Mouse (Mus musculus) forebrain, embryonic 10.5 days (tissue): ENCODE measurements around the gene Gdf15. TPM values are rescaled to one million over a fixed set of nuclear protein-coding genes. Genes with fewer than 3 reads are reported as not detected.

Experiments
- DNase-seq: peaks from one replicate; pipeline ENCODE4 v3.0.0-alpha.2; 2017; ENCODE audit warnings: low spot score; ENCODE audit errors: extremely low spot score
- H3K27ac ChIP-seq: fragments of 300-500 bp; sonication (generic); 2 replicates; pipeline ENCODE4 v1.5.1; 2016; ENCODE audit warnings: mild to moderate bottlenecking
- H3K27me3 ChIP-seq: fragments of 300-500 bp; sonication (generic); 2 replicates; pipeline ENCODE4 v1.6.1; 2016; ENCODE audit warnings: mild to moderate bottlenecking; ENCODE audit not compliant: poor library complexity, severe bottlenecking
- H3K36me3 ChIP-seq: fragments of 300-500 bp; sonication (generic); replicated peaks from 2 replicates; pipeline ENCODE4 v1.6.1; 2016; ENCODE audit warnings: mild to moderate bottlenecking, moderate library complexity
- H3K4me1 ChIP-seq: fragments of 300-500 bp; sonication (generic); 2 replicates; pipeline ENCODE4 v1.6.1; 2016
- H3K4me3 ChIP-seq: fragments of 300-500 bp; sonication (generic); 2 replicates; pipeline ENCODE4 v1.5.1; 2016; ENCODE audit warnings: mild to moderate bottlenecking, moderate library complexity
- H3K9me3 ChIP-seq: fragments of 300-500 bp; sonication (generic); 2 replicates; pipeline ENCODE4 v1.6.1; 2016; ENCODE audit warnings: mild to moderate bottlenecking, moderate library complexity
- WGBS: fragments of 180-500 bp; shearing (Covaris S2); methylation state at CpG from one replicate; pipeline ENCODE4 v1.1.7; 2016; 5-methylcytosine and 5-hydroxymethylcytosine counted together
- polyA plus RNA-seq: library from polyadenylated mRNA; unstranded; fragments of >200 nt; fragmentation: Nextera tagmentation; extraction: Ambion mirVana; gene quantifications from 2 replicates; pipeline ENCODE4 v1.2.1, GENCODE M21; 2016

The Gdf15 gene
- polyA plus RNA-seq, 1 experiment from 2014 or later = not detected

DNA sequence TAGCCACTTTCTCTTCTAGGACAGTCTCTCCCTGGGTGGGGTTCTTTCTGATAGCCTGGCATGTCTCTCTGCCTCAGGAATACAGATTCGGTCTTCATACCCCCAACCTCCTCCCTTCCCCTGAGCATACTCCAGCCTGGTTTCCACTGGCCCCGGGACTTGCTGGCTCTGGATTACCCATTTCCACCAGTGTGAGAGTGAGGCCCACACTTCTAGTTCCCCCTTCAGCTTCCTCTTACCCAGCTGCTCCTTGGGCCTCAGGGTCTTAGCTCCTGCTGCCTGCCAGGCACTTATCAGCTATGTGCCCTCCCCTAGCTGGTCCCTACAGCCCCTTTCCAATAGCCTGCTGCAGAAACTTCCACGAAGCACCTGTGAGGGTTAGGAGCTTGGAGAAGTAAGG lies 16.4 kb downstream of the Gdf15 start, which contains the start of gene Lrrc25:
TSS of gene Lrrc25 (plus strand) at position 262 of the 400 bp plus-strand sequence.
- WGBS = 85% methylated on average over 3 of the region's 3 CpGs
- Histone ChIP-seq H3K4me1 (peaks cover 47% of the 10 kb centered on the region), H3K9me3 (no peaks in the 10 kb centered on the region), H3K4me3 (no peak within 1 kb of the TSS), H3K36me3 (no peaks in the 10 kb centered on the region), H3K27ac (no peak within 1 kb of the TSS), H3K27me3 (peaks cover 26% of the 10 kb centered on the region)
- DNase-seq = no peak

- peaks cover 48% of the 10 kb centered on the region for H3K4me1 ChIP-seq
- DNase-seq = no peak
- H3K27me3 ChIP-seq = peaks cover 23% of the 10 kb centered on the region
- 89% methylated on average over 8 of the region's 8 CpGs for WGBS
- no peaks in the 10 kb centered on the region for H3K9me3 ChIP-seq
- no peaks in the 10 kb centered on the region for H3K36me3 ChIP-seq
- no peak overlapping the region for H3K4me3 ChIP-seq
- no peak overlapping the region for H3K27ac ChIP-seq
These were observed 17.0 kb downstream of the Gdf15 start for GRCm38 (mm10) chr8:70615281-70615680.

DNA sequence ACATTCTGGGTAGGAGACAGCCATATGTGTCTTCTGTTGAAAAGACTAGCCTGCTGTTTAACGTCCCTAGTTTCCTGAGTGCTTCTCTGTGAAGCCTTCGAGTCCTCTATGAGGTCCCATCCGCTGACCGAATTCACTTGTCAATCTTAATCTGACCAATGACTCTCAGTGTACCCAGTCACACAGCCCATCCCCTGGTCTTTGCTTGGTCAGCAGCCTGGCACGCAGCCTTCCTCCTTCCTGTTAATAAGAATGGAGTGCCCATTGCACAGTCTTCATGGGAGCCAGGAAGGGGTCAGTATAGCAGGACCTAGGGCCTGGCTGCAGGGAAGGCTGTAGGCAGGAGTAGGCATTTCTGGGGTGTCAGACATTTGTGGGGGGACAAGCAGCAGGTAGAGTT lies 17.8 kb downstream of the Gdf15 start:
- 84% methylated on average over 5 of the region's 5 CpGs for WGBS
- H3K4me1 ChIP-seq = peaks cover 56% of the 10 kb centered on the region
- H3K9me3 ChIP-seq = no peaks in the 10 kb centered on the region
- DNase-seq = no peak
- H3K36me3 ChIP-seq = no peaks in the 10 kb centered on the region
- peaks cover 22% of the 10 kb centered on the region for H3K27me3 ChIP-seq
- H3K27ac ChIP-seq = no peak overlapping the region
- no peak overlapping the region for H3K4me3 ChIP-seq

DNA sequence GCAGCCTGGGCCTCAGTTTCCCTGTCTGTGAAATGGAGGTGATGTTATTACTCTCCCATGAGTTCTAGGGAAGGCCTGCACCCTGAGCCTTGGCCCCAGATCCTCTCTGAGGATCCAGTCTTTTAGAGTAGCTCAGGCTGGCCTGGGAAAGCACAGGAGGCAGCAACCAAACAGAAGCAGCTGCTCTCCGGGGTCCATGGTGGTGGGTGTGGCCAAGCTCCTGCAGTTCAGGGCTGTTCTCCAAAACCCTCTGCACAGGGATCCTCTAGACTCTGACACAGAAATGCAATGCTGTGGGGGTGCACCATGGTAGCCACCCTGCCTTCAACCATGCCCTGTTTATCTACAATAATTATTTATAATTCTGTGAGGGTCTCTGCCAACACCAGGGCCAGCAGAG lies 18.5 kb downstream of the Gdf15 start:
- 19% methylated on average over 1 of the region's 1 CpGs for WGBS
- no peaks in the 10 kb centered on the region for H3K36me3 ChIP-seq
- peaks cover 29% of the 10 kb centered on the region for H3K27me3 ChIP-seq
- no peak overlapping the region for H3K27ac ChIP-seq
- H3K9me3 ChIP-seq = no peaks in the 10 kb centered on the region
- DNase-seq = no peak
- H3K4me1 ChIP-seq = peaks cover 58% of the 10 kb centered on the region
- H3K4me3 ChIP-seq = no peak overlapping the region

DNA sequence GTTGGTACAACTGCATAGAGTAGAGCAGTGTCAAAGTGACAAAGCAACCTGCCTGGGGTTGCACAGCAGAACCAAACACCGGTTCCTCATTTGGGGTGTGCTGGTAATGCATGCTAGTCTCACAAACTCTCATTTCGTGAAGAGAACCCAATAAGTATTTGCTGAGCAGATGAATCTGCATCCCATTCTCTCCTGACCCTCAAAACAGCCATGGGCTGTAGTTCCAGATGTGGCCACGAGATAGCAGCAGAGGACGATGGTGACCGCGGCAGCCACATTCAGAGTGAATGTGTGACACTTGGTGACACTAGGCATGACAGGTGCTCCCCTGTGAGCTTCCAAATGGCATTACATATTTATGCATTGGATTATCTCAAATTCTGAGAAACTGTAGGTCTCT lies 20.4 kb downstream of the Gdf15 start:
- H3K27me3 ChIP-seq = peaks cover 24% of the 10 kb centered on the region
- peak overlapping the region; percentile 78 for H3K27ac ChIP-seq
- H3K4me1 ChIP-seq = peaks cover 60% of the 10 kb centered on the region
- H3K9me3 ChIP-seq = no peaks in the 10 kb centered on the region
- WGBS = under 1% methylated on average over 6 of the region's 6 CpGs
- H3K36me3 ChIP-seq = no peaks in the 10 kb centered on the region
- peak; percentile 88 for DNase-seq
- H3K4me3 ChIP-seq = peak overlapping the region; percentile 69

DNA sequence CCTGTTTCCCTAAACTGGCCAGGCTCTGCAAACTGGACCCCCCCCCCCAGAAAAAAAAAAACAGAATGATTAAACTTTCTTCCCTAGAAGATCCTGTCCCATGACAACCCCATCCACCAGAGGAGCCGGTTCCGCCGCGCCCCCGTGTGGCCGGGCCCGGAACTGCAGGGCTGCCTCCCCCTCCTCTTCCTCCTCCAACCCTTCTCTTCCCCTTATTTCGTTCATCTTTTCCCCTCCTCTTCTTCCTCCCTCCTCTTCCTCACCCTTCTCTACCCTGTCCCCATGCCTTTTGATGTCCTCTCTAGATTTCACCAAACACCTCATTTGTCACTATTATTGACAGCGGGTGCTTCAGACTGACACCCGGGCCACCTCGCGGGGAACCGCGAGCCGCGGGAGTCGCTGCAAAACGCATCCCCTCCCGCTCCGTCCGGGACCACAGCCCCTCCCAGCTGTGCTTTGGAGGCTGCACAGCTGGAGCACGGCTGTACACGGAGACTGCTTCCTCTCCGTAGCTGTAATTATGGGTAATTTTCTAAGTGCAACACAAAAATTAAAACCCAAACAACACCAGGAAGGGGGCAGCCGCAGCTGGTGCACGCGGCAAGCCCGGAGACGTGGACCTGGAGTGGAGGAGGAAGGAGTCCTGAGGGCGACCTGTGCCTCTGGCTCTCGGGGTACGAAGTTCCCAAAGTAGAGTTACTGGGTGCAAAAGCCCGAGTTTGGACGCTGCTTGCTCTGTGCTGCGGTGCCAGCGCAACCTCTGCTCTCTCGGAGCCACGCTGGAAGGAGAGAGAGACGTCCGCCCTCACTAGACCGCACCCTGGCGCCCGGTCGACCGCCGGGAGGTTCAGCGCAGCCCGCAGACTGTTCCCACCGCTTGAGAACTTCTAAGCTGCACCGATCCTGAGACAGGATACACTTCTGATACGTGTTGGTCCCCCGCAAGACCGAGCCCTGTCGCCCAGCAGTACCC lies 21.2 kb downstream of the Gdf15 start:
- Histone ChIP-seq H3K36me3 (no peaks in the 10 kb centered on the region), H3K4me1 (peaks cover 66% of the 10 kb centered on the region), H3K9me3 (no peaks in the 10 kb centered on the region), H3K4me3 (peak overlapping the region; percentile 69), H3K27me3 (peaks cover 24% of the 10 kb centered on the region), H3K27ac (peak overlapping the region; percentile 94)
- DNase-seq = peak; percentile 88
- under 1% methylated on average over 54 of the region's 54 CpGs for WGBS

DNA sequence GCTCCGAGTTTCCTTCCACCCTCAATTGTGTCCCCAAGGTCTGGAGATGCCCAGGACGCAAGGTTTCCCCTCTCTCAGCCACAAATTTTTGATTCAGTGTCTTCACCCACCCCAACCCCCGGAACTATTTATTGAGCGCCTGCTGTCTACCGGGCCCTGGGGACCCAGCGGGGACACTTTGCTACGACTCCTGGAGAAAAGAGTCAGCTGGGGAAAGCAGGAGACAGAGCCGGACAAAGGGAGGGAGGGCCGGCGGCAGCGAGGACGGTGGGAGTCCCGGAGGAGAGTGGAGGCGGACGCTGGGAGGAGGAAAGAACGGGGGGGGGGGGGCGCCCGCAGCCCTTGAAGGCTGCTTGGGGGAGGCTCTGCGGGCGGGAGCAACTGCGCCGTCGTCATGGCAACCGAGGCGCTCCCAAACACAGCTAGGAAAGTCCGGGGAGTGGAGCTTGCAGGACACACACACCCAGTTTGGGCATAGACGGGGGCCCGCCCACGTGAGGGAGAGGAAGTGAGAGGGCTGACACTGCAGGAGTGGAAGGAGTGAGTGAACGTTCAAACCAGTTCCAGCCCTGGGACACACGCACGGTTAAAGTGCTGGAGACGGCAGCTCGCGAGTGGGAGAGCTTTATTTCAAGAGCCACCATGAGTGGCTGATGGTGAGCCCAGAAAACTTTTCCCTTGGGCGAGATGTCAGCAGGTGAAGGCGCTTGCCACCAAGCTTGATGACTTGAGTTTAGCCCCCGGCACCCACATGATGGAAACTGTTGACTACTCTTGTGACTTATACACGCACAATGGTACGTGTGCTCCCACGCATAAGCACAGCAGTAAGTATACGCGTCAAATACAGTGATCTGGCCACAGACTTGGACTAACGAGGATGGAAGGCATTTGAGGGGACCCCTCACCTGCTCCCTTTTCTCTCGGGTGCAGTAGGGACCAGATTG lies 22.1 kb downstream of the Gdf15 start:
- WGBS = 1% methylated on average over 44 of the region's 45 CpGs
- H3K4me1 ChIP-seq = peaks cover 73% of the 10 kb centered on the region

GRCm38 (mm10) chr8:70609368-70609848 lies 22.8 kb downstream of the Gdf15 start:
- Histone ChIP-seq H3K4me3 (peak overlapping the region; percentile 69), H3K4me1 (peaks cover 80% of the 10 kb centered on the region), H3K27me3 (peaks cover 24% of the 10 kb centered on the region), H3K9me3 (no peaks in the 10 kb centered on the region), H3K27ac (peak overlapping the region; percentile 94), H3K36me3 (peaks cover 8% of the 10 kb centered on the region; the same call in 1 of the 2 replicates)
- under 1% methylated on average over 39 of the region's 39 CpGs for WGBS
- peak; percentile 78 for DNase-seq

More for the DNA sequence above, 22.1 kb downstream of the Gdf15 start:
- Histone ChIP-seq H3K36me3 (0 out of 2 replicates have a peak, but pooled peaks cover under 1% of the 10 kb centered on the region), H3K4me3 (peak overlapping the region; percentile 69), H3K27me3 (peaks cover 24% of the 10 kb centered on the region), H3K27ac (peak overlapping the region; percentile 94), H3K9me3 (no peaks in the 10 kb centered on the region)
- peak; percentile 88 for DNase-seq

GRCm38 (mm10) chr8:70608749-70609367 lies 23.4 kb downstream of the Gdf15 start, which contains the start of gene Ssbp4:
Ssbp4 (minus strand) TSS chr8:70608872.
- H3K27ac ChIP-seq = peak within 1 kb of the TSS; percentile 94
- no peak for DNase-seq
- peak within 1 kb of the TSS; percentile 69 for H3K4me3 ChIP-seq
- peaks cover 10% of the 10 kb centered on the region; the same call in 1 of the 2 replicates for H3K36me3 ChIP-seq
- H3K9me3 ChIP-seq = no peaks in the 10 kb centered on the region
- 5% methylated on average over 26 of the region's 26 CpGs for WGBS
- H3K4me1 ChIP-seq = peaks cover 84% of the 10 kb centered on the region
- peaks cover 24% of the 10 kb centered on the region for H3K27me3 ChIP-seq

- WGBS = 3% methylated on average over 84 of the region's 84 CpGs
- peak; percentile 63 for DNase-seq
- Histone ChIP-seq H3K4me3 (peak overlapping the region; percentile 69), H3K27me3 (peaks cover 24% of the 10 kb centered on the region), H3K36me3 (peaks cover 12% of the 10 kb centered on the region), H3K27ac (peak overlapping the region; percentile 94), H3K9me3 (no peaks in the 10 kb centered on the region), H3K4me1 (peaks cover 81% of the 10 kb centered on the region)
These were observed 24.1 kb downstream of the Gdf15 start for GRCm38 (mm10) chr8:70607898-70608748.

DNA sequence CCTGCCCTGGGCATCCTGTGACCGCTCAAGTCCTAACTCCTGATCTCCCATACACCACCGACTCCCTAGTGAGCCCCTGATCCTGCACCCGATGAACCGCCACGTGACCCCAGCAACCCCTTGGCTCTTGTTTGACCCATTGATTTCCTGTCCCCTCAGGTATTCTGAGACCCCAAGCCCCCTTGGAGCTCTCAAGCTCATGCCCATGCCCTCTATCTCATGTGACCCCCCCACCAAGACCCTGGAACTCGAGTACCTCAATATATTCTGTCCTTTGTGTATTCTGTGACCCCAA lies 24.7 kb downstream of the Gdf15 start:
- Histone ChIP-seq H3K27me3 (peaks cover 24% of the 10 kb centered on the region), H3K27ac (peak overlapping the region; percentile 94), H3K9me3 (no peaks in the 10 kb centered on the region), H3K4me3 (peak overlapping the region; percentile 69), H3K36me3 (peaks cover 18% of the 10 kb centered on the region), H3K4me1 (peaks cover 81% of the 10 kb centered on the region)
- no peak for DNase-seq
- WGBS = 32% methylated on average over 6 of the region's 6 CpGs
